Mouse (Mus musculus) myocyte (in vitro differentiated cells): ENCODE data around the gene Xpo1. TPM values are rescaled to one million over a fixed set of nuclear protein-coding genes. Genes with fewer than 3 reads are reported as not detected.

ENCODE experiments used
- H3K27me3 ChIP-seq: one replicate; pipeline ENCODE4 v1.6.1; 2011; ENCODE audit not compliant: control insufficient read depth, insufficient read depth, insufficient read length
- H3K36me3 ChIP-seq: one replicate; pipeline ENCODE4 v1.6.1; 2011; ENCODE audit not compliant: control insufficient read depth, insufficient read depth
- H3K4me2 ChIP-seq: one replicate; pipeline ENCODE4 v1.6.1; 2011; ENCODE audit warnings: low read depth, control low read depth
- H3K4me3 ChIP-seq: one replicate; pipeline ENCODE4 v1.5.1; 2011; ENCODE audit warnings: mild to moderate bottlenecking, control low read depth, moderate library complexity
- H3K79me2 ChIP-seq: one replicate; pipeline ENCODE4 v1.6.1; 2011; ENCODE audit not compliant: control insufficient read depth, insufficient read depth
- H3ac ChIP-seq: one replicate; pipeline ENCODE4 v1.6.1; 2011; ENCODE audit not compliant: control insufficient read depth, insufficient read length
- CEBPB ChIP-seq: IDR thresholded peaks from 2 replicates; pipeline ENCODE4 v1.6.1; 2011; ENCODE audit warnings: mild to moderate bottlenecking, moderate library complexity; ENCODE audit not compliant: poor library complexity, insufficient read depth, severe bottlenecking
- E2F4 ChIP-seq: IDR thresholded peaks from one replicate; pipeline ENCODE4 v1.6.1; 2011; ENCODE audit warnings: mild to moderate bottlenecking, control low read depth, moderate library complexity; ENCODE audit not compliant: insufficient read depth
- MAX ChIP-seq: IDR thresholded peaks from one replicate; pipeline ENCODE4 v1.6.1; 2011; ENCODE audit warnings: low read depth, mild to moderate bottlenecking, control low read depth
- MYOD1 ChIP-seq, 3 experiments: IDR thresholded peaks; one replicate each; pipeline ENCODE4 v1.6.1; 2011; ENCODE audit warnings: control low read depth in 2 of 3, low read depth in 2 of 3, mild to moderate bottlenecking in 2 of 3, moderate library complexity in 1 of 3; ENCODE audit not compliant: insufficient read length in 2 of 3, control insufficient read depth in 1 of 3
- MYOG ChIP-seq, 3 experiments: IDR thresholded peaks; one replicate each; pipeline ENCODE4 v1.6.1; 2011; ENCODE audit warnings: control low read depth in 2 of 3, low read depth in 2 of 3, mild to moderate bottlenecking in 2 of 3; ENCODE audit not compliant: insufficient read length in 2 of 3, control insufficient read depth in 1 of 3, insufficient read depth in 1 of 3
- POLR2A ChIP-seq: IDR thresholded peaks from one replicate; pipeline ENCODE4 v1.6.1; 2011; ENCODE audit warnings: low read depth, mild to moderate bottlenecking, control low read depth, moderate library complexity; ENCODE audit not compliant: insufficient read length
- POLR2AphosphoS2 ChIP-seq: IDR thresholded peaks from one replicate; pipeline ENCODE4 v1.6.1; 2011; ENCODE audit warnings: low read depth, control low read depth; ENCODE audit not compliant: insufficient read length
- REST ChIP-seq: IDR thresholded peaks from one replicate; pipeline ENCODE4 v1.6.1; 2011; ENCODE audit warnings: mild to moderate bottlenecking, control low read depth, moderate library complexity; ENCODE audit not compliant: insufficient read depth, insufficient read length
- SRF ChIP-seq: IDR thresholded peaks from one replicate; pipeline ENCODE4 v1.6.1; 2011; ENCODE audit warnings: low read depth; ENCODE audit not compliant: control insufficient read depth, insufficient read length
- TCF12 ChIP-seq: IDR thresholded peaks from one replicate; pipeline ENCODE4 v1.6.1; 2011; ENCODE audit warnings: mild to moderate bottlenecking, control low read depth; ENCODE audit not compliant: poor library complexity, insufficient read depth, severe bottlenecking
- TCF3 ChIP-seq: IDR thresholded peaks from one replicate; pipeline ENCODE4 v1.6.1; 2011; ENCODE audit warnings: low read depth, control low read depth; ENCODE audit not compliant: insufficient read length
- USF1 ChIP-seq: IDR thresholded peaks from one replicate; pipeline ENCODE4 v1.6.1; 2011; ENCODE audit warnings: low read depth, mild to moderate bottlenecking, control low read depth, moderate library complexity
- polyA plus RNA-seq: library from polyadenylated mRNA; unstranded; fragments of >200 nt; fragmentation: generic; extraction: Trizol; gene quantifications from one replicate; pipeline ENCODE4 v1.2.1, GENCODE M21; 2012; ENCODE audit warnings: missing spikeins

The Xpo1 gene
- polyA plus RNA-seq, 1 experiment: 20.8 TPM

DNA sequence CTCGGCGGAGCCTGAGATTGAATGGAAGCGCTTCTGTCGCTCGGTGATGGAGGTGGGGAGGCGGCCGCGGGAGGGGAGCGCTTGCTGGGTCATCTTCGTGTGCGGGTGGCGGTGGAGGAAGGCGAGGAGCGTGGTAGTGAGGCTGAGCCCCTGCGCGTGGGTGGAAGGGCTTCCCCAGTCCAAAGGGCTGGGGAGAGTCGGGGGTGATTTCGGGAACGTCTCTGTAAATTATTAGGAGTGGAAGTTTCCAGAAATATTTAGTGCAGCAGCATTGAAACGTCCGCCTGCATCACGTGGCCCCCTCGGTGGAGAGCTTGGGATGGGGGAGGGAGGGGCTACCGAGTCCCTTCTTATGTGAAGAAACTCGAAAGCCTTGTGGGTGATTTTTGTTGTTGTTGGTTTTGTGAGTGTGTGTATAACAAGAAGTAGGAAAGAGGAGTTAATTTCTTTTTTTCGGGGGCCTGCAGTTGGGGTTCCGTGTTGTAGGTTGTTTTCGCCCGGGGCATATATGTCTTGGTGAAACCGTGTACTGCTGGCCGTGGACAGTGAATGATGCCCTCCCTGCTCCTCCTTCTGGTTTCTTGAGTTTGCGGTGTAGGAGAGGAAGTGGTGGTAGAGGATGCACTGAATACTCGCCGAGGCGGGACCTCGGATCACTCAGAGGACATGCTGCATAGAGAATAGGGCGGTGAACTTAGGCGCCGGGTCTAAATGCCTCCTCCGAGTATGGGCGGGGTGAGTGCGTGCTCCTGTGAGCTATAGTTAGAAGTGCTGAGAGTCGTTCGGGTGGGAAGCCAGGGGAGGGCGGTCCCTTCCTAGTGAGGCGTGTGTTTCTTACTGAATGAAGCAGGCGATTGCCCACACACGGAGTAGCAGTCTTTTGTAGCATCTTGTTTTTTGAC is 1.2 kb downstream of the Xpo1 start:
- Histone ChIP-seq H3K4me3 (peak overlapping the region; percentile 99), H3K27me3 (no peaks in the 10 kb centered on the region), H3K4me2 (peak overlapping the region; percentile 99), H3ac (peak overlapping the region; percentile 80), H3K36me3 (peaks cover under 1% of the 10 kb centered on the region), H3K79me2 (peaks cover 59% of the 10 kb centered on the region)
- TF ChIP-seq MYOG (IDR thresholded peaks at IDR 0.05; ENCODE audit: control insufficient read depth in 1 of 3, insufficient read depth in 1 of 3, insufficient read length in 2 of 3, low read depth in 2 of 3): no peak
- TF ChIP-seq SRF: no peak
- TF ChIP-seq REST: no peak
- peak; percentile 8 for TF ChIP-seq MAX
- no peak for TF ChIP-seq E2F4
- no peak for TF ChIP-seq MYOD1 (IDR thresholded peaks at IDR 0.05; ENCODE audit: control insufficient read depth in 1 of 3, insufficient read length in 2 of 3, low read depth in 2 of 3)
- TF ChIP-seq POLR2AphosphoS2: peak; percentile 28
- TF ChIP-seq POLR2A: peak; percentile 58
- no peak for TF ChIP-seq TCF12
- TF ChIP-seq USF1: peak; percentile 98
- no peak for TF ChIP-seq TCF3
- no peak for TF ChIP-seq CEBPB

DNA sequence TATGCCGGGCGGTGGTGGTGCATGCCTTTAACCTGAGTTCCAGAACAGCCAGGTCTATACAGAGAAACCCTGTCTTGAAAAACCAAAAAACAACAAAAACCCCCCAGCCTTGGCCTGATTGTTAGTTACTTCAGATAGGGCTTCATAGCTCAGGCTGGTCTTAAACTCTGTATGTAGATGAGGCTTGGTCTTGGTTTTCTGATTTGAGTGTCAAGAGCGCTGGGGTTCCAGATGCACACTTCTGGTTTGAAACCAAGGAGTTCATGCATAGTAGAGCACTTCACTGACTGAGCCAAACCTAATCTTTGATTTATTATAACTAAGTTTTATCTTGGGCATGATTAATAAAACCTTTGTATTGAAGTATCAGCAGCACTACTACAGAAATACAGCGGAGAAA is 3.2 kb downstream of the Xpo1 start:
- Histone ChIP-seq H3K27me3 (no peaks in the 10 kb centered on the region), H3K4me3 (no peak overlapping the region), H3K79me2 (peaks cover 79% of the 10 kb centered on the region), H3K4me2 (peak overlapping the region; percentile 14), H3ac (no peak overlapping the region), H3K36me3 (peaks cover 20% of the 10 kb centered on the region)
- TF ChIP-seq CEBPB: no peak
- no peak for TF ChIP-seq REST

DNA sequence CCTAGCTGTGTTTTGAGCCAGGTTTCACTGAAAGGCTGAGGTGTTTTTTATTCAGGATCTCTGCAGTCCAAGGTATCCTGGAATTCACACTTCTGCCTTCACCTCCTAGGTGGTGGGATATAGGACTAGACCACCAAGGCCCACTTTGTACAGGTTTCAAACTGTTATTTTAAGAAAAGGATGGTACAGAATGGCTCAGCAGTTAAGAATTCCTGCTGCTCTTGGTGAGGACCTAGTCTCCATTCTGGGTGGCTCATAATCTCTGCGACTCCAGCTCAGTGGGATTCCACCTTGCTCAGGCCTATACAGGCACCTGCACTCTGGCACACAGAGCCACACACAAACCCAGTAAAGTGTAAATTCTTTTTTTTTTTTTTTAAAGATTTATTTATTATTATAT is 3.6 kb downstream of the Xpo1 start:
- Histone ChIP-seq H3ac (no peak overlapping the region), H3K4me3 (no peak overlapping the region), H3K79me2 (peaks cover 83% of the 10 kb centered on the region), H3K27me3 (no peaks in the 10 kb centered on the region), H3K36me3 (peaks cover 23% of the 10 kb centered on the region), H3K4me2 (no peak overlapping the region)
- TF ChIP-seq TCF3 (no peak), SRF (no peak), MYOD1 (IDR thresholded peaks at IDR 0.05; ENCODE audit: control insufficient read depth in 1 of 3, insufficient read length in 2 of 3, low read depth in 2 of 3) (no peak), E2F4 (no peak), CEBPB (no peak), POLR2AphosphoS2 (no peak), MYOG (IDR thresholded peaks at IDR 0.05; ENCODE audit: control insufficient read depth in 1 of 3, insufficient read depth in 1 of 3, insufficient read length in 2 of 3, low read depth in 2 of 3) (no peak), MAX (no peak), REST (no peak), TCF12 (no peak), USF1 (no peak), POLR2A (no peak)

DNA sequence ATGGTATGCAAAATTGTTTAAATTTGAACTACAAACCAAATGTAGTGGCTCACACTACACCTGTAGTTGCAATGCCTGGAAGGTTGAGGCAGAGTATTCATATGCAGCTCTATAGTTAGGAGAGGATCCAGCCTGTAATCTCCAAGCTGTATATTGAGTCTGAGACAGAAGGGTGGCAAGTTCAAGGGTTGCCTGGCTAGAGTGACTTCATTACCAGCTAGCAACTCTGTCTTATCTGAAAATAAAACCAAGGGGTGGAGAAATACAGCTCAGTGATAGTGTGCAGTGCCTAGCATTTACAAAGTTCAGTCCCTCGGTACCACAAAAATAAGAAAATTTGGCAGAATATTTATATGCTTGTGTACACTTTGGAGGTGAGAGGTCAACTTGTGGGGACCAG is 4.3 kb downstream of the Xpo1 start:
- Histone ChIP-seq H3K4me2 (no peak overlapping the region), H3K79me2 (peaks cover 90% of the 10 kb centered on the region), H3ac (no peak overlapping the region), H3K4me3 (no peak overlapping the region), H3K36me3 (peaks cover 30% of the 10 kb centered on the region), H3K27me3 (no peaks in the 10 kb centered on the region)
- TF ChIP-seq CEBPB: no peak
- TF ChIP-seq REST: no peak
- no peak for TF ChIP-seq MAX
- TF ChIP-seq USF1: no peak
- TF ChIP-seq POLR2AphosphoS2: no peak
- TF ChIP-seq SRF: no peak
- no peak for TF ChIP-seq TCF3
- TF ChIP-seq TCF12: no peak
- no peak for TF ChIP-seq MYOG (IDR thresholded peaks at IDR 0.05; ENCODE audit: control insufficient read depth in 1 of 3, insufficient read depth in 1 of 3, insufficient read length in 2 of 3, low read depth in 2 of 3)
- TF ChIP-seq E2F4: no peak
- no peak for TF ChIP-seq POLR2A
